Mouse (Mus musculus): ENCODE results near the gene Hrasls5. TPM values are rescaled to one million over a fixed set of nuclear protein-coding genes. Genes with fewer than 3 reads are reported as not detected.

Gene Hrasls5
- polyA plus RNA-seq, 1 experiment, result not detected

DNA sequence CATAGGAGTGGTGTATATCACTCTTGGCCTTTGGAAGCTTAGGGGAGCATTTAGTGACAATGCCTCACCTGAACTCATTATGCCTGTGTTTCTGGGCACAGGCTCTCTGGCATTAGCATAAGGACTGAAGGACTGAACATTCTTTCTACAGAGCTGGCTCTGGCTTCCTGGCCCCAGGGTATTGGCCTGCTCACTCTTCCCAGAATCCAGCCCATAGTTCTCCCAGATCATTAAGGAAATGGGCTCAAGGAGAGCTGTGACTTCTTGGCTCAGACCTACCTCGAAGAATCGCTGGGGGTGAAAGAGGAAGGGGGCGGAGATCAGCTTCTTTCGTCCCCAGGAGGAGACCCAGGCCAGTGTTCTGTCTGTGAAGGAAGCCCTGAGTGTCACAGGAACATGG is 13.9 kb upstream of the Hrasls5 start:
- TF ChIP-seq GATA1 (IDR thresholded peaks at IDR 0.05; ENCODE audit: low read length), result no peak

DNA sequence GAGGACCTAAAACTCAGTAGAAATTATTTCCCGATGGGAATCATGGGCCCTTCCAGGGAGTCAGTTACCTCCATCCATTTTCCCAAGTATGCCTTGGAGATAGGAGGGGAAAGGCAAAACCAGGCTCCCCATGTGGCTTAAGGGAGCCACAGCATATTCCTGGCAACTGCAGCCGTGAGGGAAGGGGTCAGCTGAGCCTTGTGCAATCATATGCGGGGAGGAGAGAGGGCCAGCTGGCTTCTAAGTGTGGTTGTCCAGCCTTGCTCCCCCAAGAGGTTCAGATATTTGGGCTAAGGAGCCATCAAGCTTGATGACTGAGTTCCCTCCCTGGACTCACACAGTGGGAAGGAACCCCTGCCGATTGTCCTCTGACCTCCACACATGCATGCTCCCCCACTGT is 10.8 kb upstream of the Hrasls5 start:
- no peak for TF ChIP-seq GATA1 (IDR thresholded peaks at IDR 0.05; ENCODE audit: low read length)

DNA sequence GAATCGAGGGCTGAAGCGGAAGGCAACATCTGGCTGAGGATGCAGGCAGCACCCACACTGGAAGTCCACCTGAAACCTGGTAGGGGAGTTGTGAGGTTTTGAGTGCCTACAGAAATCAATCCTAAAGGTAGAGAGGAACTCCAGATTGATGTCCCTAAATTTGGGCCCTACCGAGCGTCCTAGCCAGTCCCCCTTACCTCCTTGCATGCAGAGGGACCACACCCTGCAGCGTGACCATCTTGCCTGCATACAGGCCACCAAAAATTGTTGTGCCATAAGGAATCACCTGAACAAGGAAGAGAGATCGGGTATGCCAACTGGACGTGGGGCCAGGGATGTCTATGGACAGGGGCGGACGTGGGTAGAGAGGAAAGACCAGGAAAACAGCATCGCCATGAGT is 8.2 kb upstream of the Hrasls5 start:
- no peak for TF ChIP-seq GATA1 (IDR thresholded peaks at IDR 0.05; ENCODE audit: low read length)

DNA sequence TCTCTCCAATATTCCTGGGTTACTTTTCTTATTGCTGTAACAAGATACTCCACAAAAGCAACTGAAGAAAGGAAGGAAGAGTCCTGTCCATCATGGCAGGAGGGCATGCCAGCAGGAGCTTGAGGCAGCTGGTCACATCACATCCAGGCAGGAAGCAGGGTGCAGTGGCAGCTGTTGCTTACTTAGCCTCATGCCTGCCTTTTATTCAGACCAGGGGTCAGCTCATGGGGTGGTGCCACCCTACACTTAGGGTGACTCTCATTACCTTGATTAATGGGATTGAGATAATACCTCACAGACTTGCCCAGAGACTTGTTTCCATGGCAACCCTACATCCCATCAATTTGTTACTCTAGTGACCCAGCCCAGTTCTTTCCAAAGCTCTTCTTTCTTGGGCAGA is 7.3 kb upstream of the Hrasls5 start:
- no peak for TF ChIP-seq GATA1 (IDR thresholded peaks at IDR 0.05; ENCODE audit: low read length)

DNA sequence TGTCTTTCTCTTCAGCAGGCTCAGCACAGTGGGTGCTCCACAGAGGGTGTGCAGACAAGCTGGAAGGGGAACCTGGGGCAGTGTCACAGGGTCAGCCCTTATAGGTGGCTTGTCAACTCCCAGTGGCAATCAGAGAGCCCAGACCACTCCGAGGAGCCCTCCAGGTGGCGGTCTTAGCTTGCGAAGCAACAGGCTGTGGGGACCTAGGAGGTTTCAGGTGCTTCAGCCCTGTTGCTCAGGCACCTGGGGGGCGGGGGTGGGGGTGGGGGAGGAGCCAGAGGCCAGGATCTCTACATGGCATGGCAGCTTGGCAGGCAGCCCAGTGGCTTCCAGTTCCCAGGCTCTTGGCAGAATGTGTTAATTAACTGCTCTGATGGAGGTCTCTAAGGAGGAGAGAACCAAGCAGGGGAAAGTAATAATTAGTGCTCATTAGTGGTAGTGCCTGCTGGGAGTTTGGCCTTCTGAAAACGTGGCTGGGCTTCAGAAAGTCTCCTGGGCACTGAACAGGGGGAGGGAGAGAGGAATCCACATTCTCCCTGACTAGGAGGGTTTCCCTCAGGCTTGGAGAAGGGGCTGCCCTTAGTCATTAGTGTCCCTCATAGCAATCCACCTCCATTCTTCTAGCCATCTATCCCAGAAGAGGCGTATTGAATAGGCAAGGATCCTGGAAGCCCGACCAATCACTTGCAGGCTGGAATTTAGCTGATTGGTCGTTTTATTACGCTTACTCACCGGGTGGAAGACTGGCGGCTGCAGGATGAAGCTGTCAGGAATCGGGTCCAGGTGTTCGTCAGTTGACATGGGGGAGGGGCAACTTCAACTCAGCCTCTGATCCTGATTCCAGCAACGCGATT is 6.2 kb upstream of the Hrasls5 start:
- TF ChIP-seq GATA1 (IDR thresholded peaks at IDR 0.05; ENCODE audit: low read length), result no peak

DNA sequence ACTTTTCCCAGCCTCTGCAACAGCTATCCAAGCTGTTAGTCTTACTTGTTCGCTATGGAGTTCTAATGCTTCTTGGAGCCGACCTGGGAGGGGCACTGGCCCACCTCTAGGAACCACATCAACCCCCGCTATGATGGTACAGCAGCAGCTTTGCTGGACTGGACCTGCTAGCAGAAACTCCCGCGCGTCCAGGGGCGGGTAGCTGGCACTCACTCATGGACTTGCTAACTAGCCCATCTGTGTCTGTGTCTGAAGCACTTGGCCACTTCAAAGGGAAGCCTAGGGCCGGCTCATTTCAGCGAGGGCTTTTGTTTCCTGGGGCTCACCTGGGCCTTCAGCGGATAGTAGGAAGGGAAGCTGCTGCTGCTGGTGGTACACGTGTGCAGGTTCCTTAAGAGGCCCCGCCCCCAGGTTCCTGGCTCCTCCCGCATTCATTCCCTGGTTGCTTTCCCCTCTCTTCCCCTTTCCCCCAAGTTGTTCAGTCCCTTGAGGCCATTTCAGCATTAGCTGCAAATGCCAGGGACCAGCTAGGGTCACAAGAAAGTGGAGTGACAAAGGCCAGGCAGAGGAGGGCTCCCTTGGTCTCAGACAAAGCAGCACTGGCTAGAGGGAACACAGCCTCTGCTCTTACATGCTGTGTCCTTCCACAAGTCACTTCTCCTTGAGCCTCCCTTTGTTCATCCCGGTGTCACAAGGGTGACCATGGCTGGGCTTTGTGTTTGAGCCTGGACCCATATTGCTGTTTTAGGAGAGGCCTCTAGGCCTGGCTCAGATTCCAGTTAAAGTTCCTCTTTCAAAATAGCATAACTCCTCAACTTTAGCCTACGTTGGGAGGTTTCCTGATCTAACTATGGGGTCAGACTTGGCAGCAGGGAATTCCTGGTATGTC is 5.3 kb upstream of the Hrasls5 start, which contains the start of gene Lgals12:
Gene Lgals12 (minus strand): TSS at position 393 of the 889 bp plus-strand sequence.
- TF ChIP-seq GATA1 (IDR thresholded peaks at IDR 0.05; ENCODE audit: low read length), result no peak

DNA sequence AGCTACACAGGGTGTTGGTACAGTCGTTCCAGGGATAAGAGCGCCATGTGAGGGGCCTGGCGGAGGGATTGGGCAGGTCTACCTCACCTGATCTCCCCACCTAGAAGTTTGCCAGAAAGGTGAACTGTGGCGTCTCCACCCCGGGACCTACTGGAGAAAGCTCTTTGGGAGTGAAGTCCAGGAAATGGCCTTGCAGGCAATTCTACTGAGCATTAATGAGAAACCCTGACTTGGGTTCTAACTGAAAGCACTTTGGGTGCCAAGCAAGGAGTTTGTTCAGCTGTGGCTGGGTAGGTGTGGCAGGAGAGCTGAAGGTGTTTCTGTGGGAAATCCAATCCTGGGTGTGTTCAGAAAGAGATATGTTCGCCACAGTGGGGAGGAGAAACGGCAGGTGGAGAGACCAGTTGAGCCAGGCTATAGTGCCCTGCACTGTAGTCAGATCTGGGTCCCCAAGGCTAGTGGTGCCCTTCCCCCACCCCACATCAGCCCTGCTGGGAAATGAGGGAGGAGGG is 4.6 kb upstream of the Hrasls5 start:
- TF ChIP-seq GATA1 (IDR thresholded peaks at IDR 0.05; ENCODE audit: low read length), result no peak

DNA sequence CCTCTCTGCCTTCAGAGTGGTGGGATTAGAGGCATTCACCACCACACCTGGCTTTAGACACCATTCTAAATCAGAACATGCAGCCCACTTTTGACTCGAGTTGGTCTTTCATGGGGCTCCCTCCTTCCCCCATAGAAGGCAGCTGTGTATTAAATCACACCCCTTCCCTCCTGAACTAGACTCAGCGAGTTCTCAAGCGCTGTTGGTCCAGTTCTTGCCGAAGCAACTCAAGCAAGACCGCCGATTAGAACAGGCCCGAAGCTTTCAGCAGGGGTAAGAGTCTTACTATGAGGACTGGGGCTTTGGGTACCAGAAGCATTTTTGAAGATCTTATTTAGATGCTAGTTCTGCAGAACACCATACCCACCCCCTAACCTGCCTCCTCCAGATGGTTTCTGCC is 810 bp downstream of the Hrasls5 start:
- no peak for TF ChIP-seq GATA1 (IDR thresholded peaks at IDR 0.05; ENCODE audit: low read length)

DNA sequence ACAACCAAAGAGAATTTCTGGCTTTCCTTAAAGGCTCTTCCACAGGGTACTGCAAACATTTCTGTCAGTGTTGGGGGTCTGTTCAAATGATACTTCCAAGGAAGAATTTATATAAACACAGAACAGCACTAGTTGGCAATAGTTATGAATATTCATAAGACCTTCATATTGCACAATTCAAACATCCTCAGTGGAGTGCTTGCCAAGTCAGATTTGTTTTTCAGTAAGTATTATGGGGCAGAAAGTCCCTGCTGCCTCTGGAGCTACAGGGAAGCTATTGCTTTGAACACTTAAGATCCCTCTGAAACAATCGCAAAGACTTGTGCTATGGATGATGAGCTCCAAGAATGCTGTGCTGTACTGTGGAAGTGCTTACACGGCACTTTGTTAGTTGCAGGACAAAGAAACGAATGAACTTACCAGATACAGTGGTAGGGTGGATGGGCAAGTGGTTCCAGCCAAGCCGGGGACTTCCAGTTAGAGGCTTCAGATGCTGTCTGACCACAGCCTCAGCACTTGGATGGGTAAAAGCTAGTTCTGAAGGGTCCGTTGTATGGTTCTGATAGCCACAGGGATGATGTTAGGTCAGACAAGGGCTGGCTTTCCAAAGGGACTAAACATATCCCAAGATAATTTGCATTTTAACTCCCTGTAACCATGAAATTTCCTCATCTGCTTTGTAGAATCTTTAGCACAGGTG is 4.0 kb downstream of the Hrasls5 start:
- no peak for TF ChIP-seq GATA1 (IDR thresholded peaks at IDR 0.05; ENCODE audit: low read length)

DNA sequence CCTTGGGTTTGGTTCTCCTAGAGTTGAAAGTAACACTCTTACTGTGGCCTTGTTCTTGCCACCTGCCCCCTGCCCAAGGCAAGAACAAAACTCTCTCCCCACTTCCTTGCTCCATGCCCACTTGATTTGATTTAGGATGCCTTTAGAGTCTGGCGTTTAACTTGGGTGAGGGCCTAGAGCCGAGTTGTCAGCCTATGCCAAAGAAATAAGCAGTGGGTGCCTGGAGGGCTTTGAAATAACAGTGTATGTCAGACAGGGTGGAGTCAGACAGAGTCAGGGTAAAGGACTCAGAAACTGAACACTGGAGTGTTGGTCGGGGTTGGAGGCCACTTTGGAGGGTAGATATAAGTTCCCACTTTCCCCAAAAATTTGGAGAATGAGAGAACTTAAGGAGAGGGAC is 4.7 kb downstream of the Hrasls5 start:
- TF ChIP-seq GATA1 (IDR thresholded peaks at IDR 0.05; ENCODE audit: low read length), result no peak

DNA sequence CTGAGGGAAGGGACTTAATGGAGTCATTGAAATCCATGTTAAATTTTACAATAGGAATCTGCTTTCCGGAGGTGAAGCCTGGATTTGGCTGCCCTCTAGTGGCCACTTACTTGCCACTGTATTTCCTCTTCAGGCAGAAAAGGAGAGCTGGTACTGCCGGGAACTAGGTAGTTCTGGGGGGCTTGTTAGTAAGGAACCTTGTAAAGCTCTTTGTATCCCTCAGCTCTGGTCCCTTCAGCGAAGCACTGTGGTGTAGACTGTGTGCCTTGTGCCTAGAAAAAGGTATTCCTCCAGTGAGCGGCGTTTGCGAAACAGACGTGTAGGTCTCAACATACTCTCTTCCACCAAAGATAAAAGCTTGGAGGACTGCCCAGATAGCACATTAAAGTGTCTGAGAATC is 5.4 kb downstream of the Hrasls5 start:
- no peak for TF ChIP-seq GATA1 (IDR thresholded peaks at IDR 0.05; ENCODE audit: low read length)

DNA sequence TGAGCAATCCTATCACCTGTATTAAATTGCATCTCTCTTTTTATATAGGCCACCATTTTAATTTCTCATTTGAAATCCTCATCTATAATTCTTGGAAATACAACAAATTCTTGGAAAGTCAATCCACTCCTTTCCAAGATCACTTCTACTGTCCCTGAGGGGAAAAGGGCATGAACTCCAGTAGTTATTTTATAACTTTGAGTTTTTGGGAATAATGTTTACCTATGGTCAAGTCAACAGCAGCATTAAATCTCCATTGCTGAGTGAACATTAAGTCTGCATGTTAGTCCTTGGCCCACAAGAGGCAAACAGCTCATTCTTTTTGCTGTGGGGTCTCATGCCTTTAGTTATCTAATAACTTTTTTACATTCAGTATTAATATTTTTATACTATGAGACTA is 20.7 kb downstream of the Hrasls5 start:
- no peak for TF ChIP-seq GATA1 (IDR thresholded peaks at IDR 0.05; ENCODE audit: low read length)

DNA sequence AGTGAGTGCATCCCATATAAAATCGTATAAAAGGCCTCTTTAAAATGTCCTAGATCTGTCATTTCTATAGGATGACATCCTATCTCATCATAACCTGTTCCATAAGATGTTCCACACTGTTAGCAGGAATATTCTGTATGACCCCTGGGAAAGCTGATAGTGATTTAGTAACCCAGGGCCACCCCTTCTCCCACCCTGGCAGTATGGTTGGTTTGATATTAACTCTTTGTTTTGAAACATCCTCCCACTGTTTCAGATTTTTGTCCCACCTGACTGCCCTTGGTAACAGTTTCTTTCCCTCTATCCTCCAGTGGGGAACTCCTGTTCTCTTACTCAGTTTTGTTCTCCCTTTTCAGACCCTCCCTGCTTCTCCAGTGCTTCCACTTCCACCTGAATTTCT is 21.4 kb downstream of the Hrasls5 start:
- TF ChIP-seq GATA1 (IDR thresholded peaks at IDR 0.05; ENCODE audit: low read length), result no peak

DNA sequence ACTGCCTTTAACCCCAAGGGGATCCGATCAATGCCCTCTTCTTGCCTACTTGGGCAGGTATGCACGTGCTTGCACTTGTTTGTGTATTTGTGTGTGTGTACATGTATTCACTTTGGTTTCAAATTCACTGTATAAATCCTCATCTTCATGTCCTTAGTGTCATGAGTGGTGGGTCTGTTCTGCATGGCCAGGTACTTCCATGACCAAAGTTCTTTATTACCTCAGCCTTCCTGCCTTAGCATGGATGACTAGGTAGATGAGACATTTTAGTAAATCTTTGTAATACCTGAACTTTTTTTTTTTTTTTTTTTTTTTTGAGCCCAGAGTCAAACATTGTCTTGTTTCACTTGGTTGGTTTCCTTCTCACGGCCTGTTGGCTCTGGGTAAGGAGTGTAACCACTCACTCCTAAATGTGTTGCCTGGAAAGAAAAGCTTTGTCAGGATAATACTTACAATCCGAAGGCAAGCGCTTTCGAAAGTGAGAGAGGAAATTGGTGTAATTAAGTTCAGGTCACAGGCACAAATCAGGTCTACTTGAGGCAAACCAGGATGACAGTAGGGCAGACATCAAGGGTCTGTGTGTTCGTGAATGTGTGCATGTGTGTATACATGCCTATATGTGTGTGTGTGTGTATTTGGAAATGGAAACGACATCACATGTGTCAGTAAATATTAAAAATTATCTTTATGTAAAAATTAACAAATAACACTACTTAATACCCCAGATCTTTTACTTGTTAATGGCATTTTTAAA is 36.7 kb downstream of the Hrasls5 start:
- TF ChIP-seq GATA1 (IDR thresholded peaks at IDR 0.05; ENCODE audit: low read length), result no peak

DNA sequence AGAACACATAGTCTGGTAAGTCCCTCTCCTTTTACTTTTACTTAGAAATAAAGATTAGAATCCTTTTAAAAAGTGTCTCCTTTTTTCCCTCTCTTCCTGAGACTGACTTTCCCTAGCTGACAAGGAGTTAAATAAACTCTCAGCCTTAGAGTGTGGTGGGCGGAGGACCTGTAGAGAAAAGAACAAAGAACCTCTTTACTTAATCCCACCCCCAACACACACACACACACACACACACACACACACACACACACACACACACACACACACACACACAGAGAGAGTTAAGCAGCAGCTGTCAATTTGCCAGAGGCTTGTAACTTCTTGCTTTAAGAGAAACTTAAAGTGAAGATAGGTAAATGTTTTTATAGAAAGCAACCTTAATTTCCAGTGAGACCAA is 59.7 kb downstream of the Hrasls5 start:
- no peak for TF ChIP-seq GATA1 (IDR thresholded peaks at IDR 0.05; ENCODE audit: low read length)

Measured in G1E-ER4 (cell line).